Mouse (Mus musculus): ENCODE results near the gene Nol3. TPM values are rescaled to one million over a fixed set of nuclear protein-coding genes. Genes with fewer than 3 reads are reported as not detected.

Nol3 gene
- polyA plus RNA-seq, 1 experiment from 2014 or later, result 3.0 TPM

DNA sequence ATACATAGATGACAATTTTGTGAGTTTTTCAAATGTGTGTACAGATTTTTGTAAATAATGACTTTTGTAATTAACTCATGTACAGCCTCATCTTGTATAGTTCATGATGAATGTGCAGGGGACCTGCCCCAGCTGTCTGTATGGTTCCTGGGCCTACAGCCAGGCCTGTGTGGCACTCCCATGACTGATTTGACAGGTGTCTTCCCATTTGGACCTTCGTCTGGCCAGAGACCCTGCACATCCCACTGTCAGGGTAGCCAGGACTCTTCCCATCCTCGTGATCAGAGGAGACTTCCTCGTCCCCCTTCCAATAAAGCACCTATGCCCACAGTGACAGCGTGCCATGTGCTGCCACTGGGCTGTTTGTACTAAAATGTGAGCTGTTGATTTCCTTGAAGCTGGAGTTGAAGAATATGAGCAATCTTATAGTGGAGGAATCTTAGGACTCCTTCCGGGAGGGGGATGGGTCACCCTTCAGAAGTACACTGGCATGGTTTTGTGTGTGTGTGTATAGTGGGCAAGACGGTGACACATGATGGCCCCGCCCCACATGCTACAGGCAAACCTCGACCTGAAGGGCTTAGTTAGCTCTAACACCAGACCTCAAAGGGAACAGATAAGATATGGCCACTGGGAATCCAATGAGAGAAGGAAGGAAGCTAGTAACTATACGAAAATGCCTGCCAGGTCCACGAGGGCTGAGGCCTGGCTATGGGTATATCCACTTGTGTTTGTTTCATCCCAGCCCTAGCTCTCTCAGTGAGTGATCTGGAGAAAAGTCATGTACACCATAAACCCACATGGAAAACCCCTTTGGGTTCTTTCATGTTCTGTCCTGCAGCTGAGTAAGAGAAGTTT lies 23.0 kb upstream of the Nol3 start:
- Histone ChIP-seq H3K4me1 (ENCODE audit: control insufficient read depth, insufficient read depth, low read length) (peaks cover 11% of the 10 kb centered on the region), H3K27me3 (ENCODE audit: control insufficient read depth, insufficient read depth, low read length) (peaks cover 20% of the 10 kb centered on the region), H3K4me3 (replicated peaks; ENCODE audit: low read depth, low read length) (no peak overlapping the region), H3K9me3 (ENCODE audit: control insufficient read depth, low read length) (no peaks in the 10 kb centered on the region), H3K27ac (replicated peaks; ENCODE audit: low read depth, low read length) (no peak overlapping the region), H3K4me2 (ENCODE audit: low read length) (no peak overlapping the region), H3K9ac (replicated peaks; ENCODE audit: low read length) (no peak overlapping the region; the same call in 1 of the 2 replicates), H3K36me3 (ENCODE audit: control insufficient read depth, insufficient read depth, low read length) (peaks cover 47% of the 10 kb centered on the region)
- no peak for ATAC-seq (ENCODE audit: low FRiP score, low TSS enrichment)
- no peak for DNase-seq
- WGBS, result 91% methylated on average over 10 of the region's 10 CpGs

DNA sequence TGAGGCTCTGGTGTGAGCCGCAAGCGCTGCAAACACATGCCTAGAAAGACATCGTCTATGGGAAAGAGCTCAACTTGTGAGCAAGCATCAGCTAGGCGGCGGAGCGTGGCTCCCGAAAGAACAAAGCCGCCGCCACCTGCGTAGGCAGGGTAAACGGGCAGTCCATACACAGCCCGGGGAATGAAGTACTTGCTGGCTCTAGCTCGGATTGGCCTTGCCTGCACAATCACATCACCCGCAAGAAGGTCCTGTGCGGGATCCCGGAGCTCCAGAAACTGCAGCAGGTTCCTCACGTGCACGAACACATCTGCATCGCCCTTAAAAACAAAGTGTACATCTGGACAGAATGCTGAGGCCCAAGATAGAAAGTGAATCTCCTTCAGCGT lies 22.2 kb upstream of the Nol3 start:
- H3K27me3 ChIP-seq (ENCODE audit: control insufficient read depth, insufficient read depth, low read length), result peaks cover 28% of the 10 kb centered on the region
- 32% methylated on average over 20 of the region's 20 CpGs for WGBS
- peak overlapping the region; percentile 49 for H3K4me3 ChIP-seq (replicated peaks; ENCODE audit: low read depth, low read length)
- H3K4me2 ChIP-seq (ENCODE audit: low read length), result peak overlapping the region; percentile 99
- H3K9me3 ChIP-seq (ENCODE audit: control insufficient read depth, low read length), result no peaks in the 10 kb centered on the region
- peak overlapping the region; percentile 48 for H3K9ac ChIP-seq (replicated peaks; ENCODE audit: low read length)
- H3K4me1 ChIP-seq (ENCODE audit: control insufficient read depth, insufficient read depth, low read length), result peaks cover 11% of the 10 kb centered on the region
- DNase-seq (no peak), ATAC-seq (ENCODE audit: low FRiP score, low TSS enrichment) (peak; percentile 7; the same call in 1 of the 2 replicates)
- H3K36me3 ChIP-seq (ENCODE audit: control insufficient read depth, insufficient read depth, low read length), result peaks cover 39% of the 10 kb centered on the region
- H3K27ac ChIP-seq (replicated peaks; ENCODE audit: low read depth, low read length), result no peak overlapping the region

DNA sequence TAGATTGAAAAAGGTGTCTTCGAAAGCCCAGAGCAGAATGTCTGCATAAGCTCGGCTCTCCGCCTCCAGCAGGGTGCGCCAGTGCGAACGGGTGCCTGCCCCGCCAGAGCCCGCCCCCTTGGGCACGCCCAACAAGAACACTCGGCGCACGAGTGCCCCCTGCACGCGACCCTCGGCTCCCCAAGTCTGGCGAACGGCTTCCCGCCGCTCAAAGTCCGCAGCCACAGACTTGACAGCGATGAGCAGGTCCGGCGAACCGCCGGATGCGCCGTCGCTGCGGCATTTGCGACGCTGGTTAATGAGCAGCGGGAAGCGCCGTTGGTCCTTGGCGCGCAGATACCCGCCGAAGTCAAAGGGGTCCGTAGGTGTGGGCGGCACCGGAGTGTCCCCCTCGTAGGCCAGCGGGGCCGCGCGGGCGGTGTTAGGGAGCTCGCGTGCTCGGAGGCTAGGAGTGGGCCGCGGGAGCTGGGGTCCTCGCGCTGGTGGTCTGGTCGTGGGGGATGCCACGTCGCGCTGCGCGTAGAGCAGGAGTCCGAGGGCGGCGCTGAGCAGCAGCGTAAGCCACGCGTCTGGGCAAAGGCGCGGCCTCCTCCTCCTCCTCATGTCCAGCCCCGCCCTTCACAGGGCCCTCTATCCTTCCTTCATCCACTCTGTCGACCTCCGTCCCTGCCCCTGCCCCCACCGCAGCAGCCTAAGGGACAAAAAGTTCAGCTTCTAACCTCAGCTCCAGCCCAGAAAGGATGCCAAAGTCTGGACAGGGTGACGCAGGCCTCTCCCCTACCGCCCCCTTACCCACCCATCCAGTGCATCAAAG lies 21.6 kb upstream of the Nol3 start:
- no peaks in the 10 kb centered on the region for H3K9me3 ChIP-seq (ENCODE audit: control insufficient read depth, low read length)
- ATAC-seq (ENCODE audit: low FRiP score, low TSS enrichment), result peak; percentile 82
- H3K4me3 ChIP-seq (replicated peaks; ENCODE audit: low read depth, low read length), result peak overlapping the region; percentile 49
- peaks cover 17% of the 10 kb centered on the region for H3K4me1 ChIP-seq (ENCODE audit: control insufficient read depth, insufficient read depth, low read length)
- WGBS, result under 1% methylated on average over 74 of the region's 74 CpGs
- H3K27ac ChIP-seq (replicated peaks; ENCODE audit: low read depth, low read length), result 0 out of 2 replicates have a peak overlapping the region, but pooled peaks have one; percentile 14
- DNase-seq, result peak; percentile 94
- peak overlapping the region; percentile 99 for H3K4me2 ChIP-seq (ENCODE audit: low read length)
- peaks cover 34% of the 10 kb centered on the region for H3K27me3 ChIP-seq (ENCODE audit: control insufficient read depth, insufficient read depth, low read length)
- peaks cover 33% of the 10 kb centered on the region for H3K36me3 ChIP-seq (ENCODE audit: control insufficient read depth, insufficient read depth, low read length)
- H3K9ac ChIP-seq (replicated peaks; ENCODE audit: low read length), result peak overlapping the region; percentile 48

DNA sequence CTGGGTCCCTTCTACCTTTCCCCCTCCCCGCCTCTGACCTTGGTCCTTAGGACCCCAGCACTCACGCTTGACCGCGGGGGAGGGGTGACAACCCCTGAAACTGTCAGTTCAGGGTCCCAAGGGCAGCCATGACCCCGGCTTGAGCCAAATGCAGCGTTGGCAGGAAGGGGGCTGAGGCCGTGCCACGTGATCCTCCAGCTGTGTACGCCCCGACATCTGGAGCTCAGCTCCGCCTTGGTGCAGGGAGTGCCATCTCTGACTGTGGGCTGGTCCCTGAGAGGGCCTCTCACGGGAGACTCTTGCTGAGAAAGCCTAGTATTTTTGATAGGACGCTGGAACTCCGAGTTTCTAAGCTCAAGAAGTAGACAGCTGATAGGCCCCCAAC lies 21.0 kb upstream of the Nol3 start, which contains the start of gene B3gnt9:
TSS of gene B3gnt9 (minus strand) at position 188 of the 385 bp plus-strand sequence.
- peaks cover 19% of the 10 kb centered on the region for H3K4me1 ChIP-seq (ENCODE audit: control insufficient read depth, insufficient read depth, low read length)
- 2% methylated on average over 14 of the region's 14 CpGs for WGBS
- H3K4me3 ChIP-seq (replicated peaks; ENCODE audit: low read depth, low read length), result peak within 1 kb of the TSS; percentile 49
- peaks cover 38% of the 10 kb centered on the region for H3K27me3 ChIP-seq (ENCODE audit: control insufficient read depth, insufficient read depth, low read length)
- 0 out of 2 replicates have a peak within 1 kb of the TSS, but pooled peaks have one; percentile 14 for H3K27ac ChIP-seq (replicated peaks; ENCODE audit: low read depth, low read length)
- no peaks in the 10 kb centered on the region for H3K9me3 ChIP-seq (ENCODE audit: control insufficient read depth, low read length)
- peaks cover 27% of the 10 kb centered on the region for H3K36me3 ChIP-seq (ENCODE audit: control insufficient read depth, insufficient read depth, low read length)
- DNase-seq, result no peak
- H3K4me2 ChIP-seq (ENCODE audit: low read length), result peak within 1 kb of the TSS; percentile 99
- ATAC-seq (ENCODE audit: low FRiP score, low TSS enrichment), result 0 out of 2 replicates have a peak, but pooled peaks have one; percentile 3
- peak within 1 kb of the TSS; percentile 48 for H3K9ac ChIP-seq (replicated peaks; ENCODE audit: low read length)

DNA sequence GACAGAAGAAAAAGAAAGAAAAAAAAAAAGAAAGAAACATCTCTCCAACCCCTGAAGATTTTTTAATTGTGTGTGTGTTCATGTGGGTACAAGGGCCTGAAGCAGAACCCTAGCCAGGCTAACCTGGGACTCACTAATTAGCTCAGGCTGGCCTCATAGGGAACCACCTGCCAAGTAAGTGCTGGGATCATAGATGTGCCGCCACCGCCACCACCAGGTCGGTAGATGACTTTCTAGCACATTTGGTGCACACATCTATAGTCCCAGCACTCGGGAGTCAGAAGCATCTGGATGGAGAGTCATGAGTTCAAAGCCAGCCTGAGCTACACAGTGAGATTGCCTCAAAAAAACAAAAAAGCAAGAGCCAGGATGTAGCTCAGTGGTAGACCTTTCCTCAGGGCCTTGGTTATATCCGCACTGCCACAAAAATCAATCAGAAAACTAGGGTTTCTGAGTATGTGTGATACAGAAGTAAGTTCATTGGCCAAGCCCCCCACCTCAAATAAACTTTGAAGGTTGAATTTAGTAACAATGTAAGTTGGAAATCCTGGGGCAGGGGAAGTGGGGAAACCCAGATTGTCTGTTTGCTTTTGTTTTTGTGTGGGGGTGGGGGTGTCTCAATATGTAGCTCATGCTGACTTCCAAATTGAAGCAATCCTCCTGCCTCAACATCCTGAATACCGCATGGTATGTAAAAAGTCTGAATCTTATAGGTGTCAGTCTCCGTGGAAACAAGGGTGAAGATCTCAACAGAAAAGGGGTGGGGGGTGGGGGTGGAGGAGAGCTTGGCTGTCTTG lies 18.4 kb upstream of the Nol3 start:
- Histone ChIP-seq H3K4me2 (ENCODE audit: low read length) (no peak overlapping the region), H3K4me1 (ENCODE audit: control insufficient read depth, insufficient read depth, low read length) (peaks cover 19% of the 10 kb centered on the region), H3K27me3 (ENCODE audit: control insufficient read depth, insufficient read depth, low read length) (peaks cover 61% of the 10 kb centered on the region), H3K9me3 (ENCODE audit: control insufficient read depth, low read length) (no peaks in the 10 kb centered on the region), H3K4me3 (replicated peaks; ENCODE audit: low read depth, low read length) (no peak overlapping the region), H3K9ac (replicated peaks; ENCODE audit: low read length) (no peak overlapping the region), H3K27ac (replicated peaks; ENCODE audit: low read depth, low read length) (no peak overlapping the region), H3K36me3 (ENCODE audit: control insufficient read depth, insufficient read depth, low read length) (0 out of 2 replicates have a peak, but pooled peaks cover 4% of the 10 kb centered on the region)
- 70% methylated on average over 7 of the region's 7 CpGs for WGBS
- ATAC-seq (ENCODE audit: low FRiP score, low TSS enrichment), result no peak
- DNase-seq, result no peak

DNA sequence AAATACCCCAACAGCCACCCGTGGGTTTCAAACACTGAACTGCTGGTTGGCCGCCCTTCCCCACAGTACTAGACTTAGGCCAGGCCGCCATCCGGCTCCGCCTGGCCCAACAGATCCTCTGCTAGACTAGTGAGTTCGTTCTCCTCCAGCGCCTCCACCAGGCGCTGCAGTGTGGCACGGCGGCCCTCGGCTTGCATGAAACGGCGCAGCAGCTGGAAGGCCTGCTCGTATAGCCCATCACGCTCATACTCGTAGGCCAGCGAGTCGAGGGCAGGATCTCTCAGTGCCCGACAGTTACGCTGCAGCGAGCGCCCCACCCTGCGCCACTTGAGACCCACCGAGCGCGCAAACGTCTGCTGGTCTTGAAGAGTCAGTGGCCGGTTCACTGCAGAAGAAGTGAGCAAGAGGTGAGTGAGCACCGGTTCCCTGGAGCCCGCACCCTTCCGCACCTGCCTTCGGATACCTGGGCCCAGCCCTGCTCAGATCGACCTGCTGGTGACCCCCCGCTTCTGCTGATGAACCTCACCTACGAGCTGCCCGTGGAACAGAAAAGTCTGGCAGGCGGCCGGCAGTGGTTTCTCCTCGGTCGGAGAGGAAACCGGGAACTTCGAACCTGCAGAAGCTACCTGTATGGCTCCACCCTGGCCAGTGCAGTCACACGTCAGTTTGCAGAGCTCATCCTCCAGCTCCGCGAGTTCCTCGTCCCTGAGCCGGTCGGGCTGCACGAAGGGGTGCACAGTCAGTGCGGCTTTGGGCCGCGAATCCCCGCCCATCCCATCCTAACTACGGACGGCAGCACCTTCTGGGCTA lies 16.8 kb upstream of the Nol3 start:
- H3K9ac ChIP-seq (replicated peaks; ENCODE audit: low read length), result peak overlapping the region; percentile 37; the same call in 1 of the 2 replicates
- peak overlapping the region; percentile 70 for H3K4me2 ChIP-seq (ENCODE audit: low read length)
- WGBS, result 1% methylated on average over 55 of the region's 55 CpGs
- H3K27ac ChIP-seq (replicated peaks; ENCODE audit: low read depth, low read length), result no peak overlapping the region
- H3K36me3 ChIP-seq (ENCODE audit: control insufficient read depth, insufficient read depth, low read length), result no peaks in the 10 kb centered on the region
- no peaks in the 10 kb centered on the region for H3K9me3 ChIP-seq (ENCODE audit: control insufficient read depth, low read length)
- peak; percentile 38; the same call in 1 of the 2 replicates for ATAC-seq (ENCODE audit: low FRiP score, low TSS enrichment)
- peak; percentile 69 for DNase-seq
- peak overlapping the region; percentile 37 for H3K4me3 ChIP-seq (replicated peaks; ENCODE audit: low read depth, low read length)
- peaks cover 14% of the 10 kb centered on the region for H3K4me1 ChIP-seq (ENCODE audit: control insufficient read depth, insufficient read depth, low read length)
- peaks cover 77% of the 10 kb centered on the region for H3K27me3 ChIP-seq (ENCODE audit: control insufficient read depth, insufficient read depth, low read length)

DNA sequence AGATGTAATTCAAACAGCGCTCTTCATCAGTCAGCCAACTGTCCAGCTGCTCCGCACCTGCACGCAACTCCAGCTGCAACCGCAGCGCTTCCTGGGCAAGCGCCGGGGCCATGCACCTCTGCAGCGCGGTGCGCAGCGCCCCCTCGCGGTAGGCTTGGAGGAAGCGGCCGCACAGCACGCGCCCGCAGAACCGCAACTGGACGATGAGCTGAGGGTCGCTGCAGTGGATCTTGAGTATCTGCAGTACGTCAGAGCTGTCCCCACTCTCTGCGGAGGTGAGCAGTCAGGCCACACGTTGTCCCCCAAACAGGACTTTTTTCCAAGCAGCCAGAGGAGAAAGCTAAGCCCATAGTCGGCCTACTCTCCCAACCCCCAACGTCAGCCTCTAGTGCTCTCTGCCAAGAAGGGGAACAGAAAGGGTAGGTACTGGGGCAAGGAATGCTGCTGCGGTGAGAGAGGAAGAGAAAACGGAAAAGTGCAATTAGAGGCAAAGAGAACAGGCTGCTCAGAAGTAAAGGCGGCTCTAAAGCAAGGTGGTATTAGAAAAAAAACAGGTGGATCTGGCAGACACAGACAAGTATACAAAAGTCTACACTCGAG lies 16.1 kb upstream of the Nol3 start:
- peak overlapping the region; percentile 37; the same call in 1 of the 2 replicates for H3K9ac ChIP-seq (replicated peaks; ENCODE audit: low read length)
- no peaks in the 10 kb centered on the region for H3K36me3 ChIP-seq (ENCODE audit: control insufficient read depth, insufficient read depth, low read length)
- H3K27me3 ChIP-seq (ENCODE audit: control insufficient read depth, insufficient read depth, low read length), result peaks cover 83% of the 10 kb centered on the region
- DNase-seq, result peak; percentile 92
- H3K27ac ChIP-seq (replicated peaks; ENCODE audit: low read depth, low read length), result no peak overlapping the region
- H3K9me3 ChIP-seq (ENCODE audit: control insufficient read depth, low read length), result no peaks in the 10 kb centered on the region
- peak overlapping the region; percentile 37 for H3K4me3 ChIP-seq (replicated peaks; ENCODE audit: low read depth, low read length)
- H3K4me2 ChIP-seq (ENCODE audit: low read length), result peak overlapping the region; percentile 70
- WGBS, result 3% methylated on average over 30 of the region's 30 CpGs
- peaks cover 10% of the 10 kb centered on the region for H3K4me1 ChIP-seq (ENCODE audit: control insufficient read depth, insufficient read depth, low read length)
- peak; percentile 59 for ATAC-seq (ENCODE audit: low FRiP score, low TSS enrichment)

Data from midbrain, embryonic 14.5 days (tissue).